Mouse (Mus musculus) limb, embryonic 15.5 days (tissue): Measurements from ENCODE around the gene Lck. TPM values are rescaled to one million over a fixed set of nuclear protein-coding genes. Genes with fewer than 3 reads are reported as not detected.
A peak's percentile ranks its signal among the peaks of the same experiment; 100 is the strongest.

Experiments
- ATAC-seq: fragments of 200-750 bp; cut with Nextera tagmentation; 2 replicates; pipeline ENCODE4 v1.8.0; 2017; ENCODE audit warnings: low read depth, moderate TSS enrichment; ENCODE audit not compliant: insufficient number of reproducible peaks, low FRiP score, low TSS enrichment
- H3K27ac ChIP-seq: fragments of 300-500 bp; sonication (generic); 2 replicates; pipeline ENCODE4 v1.5.1; 2015; ENCODE audit warnings: moderate library complexity, mild to moderate bottlenecking, inconsistent platforms
- H3K27me3 ChIP-seq: fragments of 300-500 bp; sonication (generic); 2 replicates; pipeline ENCODE4 v1.6.1; 2015; ENCODE audit warnings: inconsistent platforms
- H3K36me3 ChIP-seq: fragments of 300-500 bp; sonication (generic); 2 replicates; pipeline ENCODE4 v1.6.1; 2015; ENCODE audit warnings: inconsistent platforms
- H3K4me1 ChIP-seq: fragments of 300-500 bp; sonication (generic); 2 replicates; pipeline ENCODE4 v1.6.1; 2015; ENCODE audit warnings: inconsistent platforms
- H3K4me2 ChIP-seq: fragments of 300-500 bp; sonication (generic); 2 replicates; pipeline ENCODE4 v1.6.1; 2015; ENCODE audit warnings: mild to moderate bottlenecking, inconsistent platforms
- H3K4me3 ChIP-seq: fragments of 300-500 bp; sonication (generic); 2 replicates; pipeline ENCODE4 v1.5.1; 2015; ENCODE audit warnings: mild to moderate bottlenecking, inconsistent platforms
- H3K9ac ChIP-seq: fragments of 300-500 bp; sonication (generic); 2 replicates; pipeline ENCODE4 v1.6.1; 2015; ENCODE audit warnings: inconsistent platforms
- H3K9me3 ChIP-seq: fragments of 300-500 bp; sonication (generic); 2 replicates; pipeline ENCODE4 v1.6.1; 2016; ENCODE audit warnings: inconsistent platforms
- WGBS: fragments of 180-500 bp; shearing (Covaris S2); methylation state at CpG from one replicate; pipeline ENCODE4 v1.1.7; 2015; 5-methylcytosine and 5-hydroxymethylcytosine counted together
- polyA plus RNA-seq: library from polyadenylated mRNA; unstranded; fragments of >200 nt; fragmentation: Nextera tagmentation; extraction: Ambion mirVana; gene quantifications from 2 replicates; pipeline ENCODE4 v1.2.1, GENCODE M21; 2015

The Lck gene
- polyA plus RNA-seq, 1 experiment from 2014 or later: 5.8 TPM

DNA sequence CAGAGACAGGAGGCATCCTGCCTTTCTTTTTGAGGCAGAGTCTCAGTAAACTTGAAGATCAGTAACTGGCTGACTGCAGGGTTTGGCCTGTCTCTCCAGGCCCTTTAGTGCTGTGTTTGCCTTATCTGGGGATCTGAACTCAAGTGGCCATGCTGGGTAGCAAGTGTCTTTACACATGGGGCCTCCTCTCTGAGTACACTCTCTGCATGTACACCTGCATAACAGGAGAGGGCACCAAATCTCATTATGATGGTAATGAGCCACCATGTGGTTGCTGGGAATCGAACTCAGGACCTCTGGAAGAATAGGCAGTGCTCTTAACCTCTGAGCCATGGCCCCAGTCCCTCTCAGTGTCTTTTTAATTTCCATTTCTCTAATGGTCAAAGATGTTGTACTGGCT is 8.8 kb upstream of the Lck start:
- Histone ChIP-seq H3K27me3 (no peaks in the 10 kb centered on the region), H3K9me3 (no peaks in the 10 kb centered on the region), H3K36me3 (no peaks in the 10 kb centered on the region), H3K4me1 (peaks cover 8% of the 10 kb centered on the region; the same call in 1 of the 2 replicates), H3K27ac (no peak overlapping the region), H3K4me2 (no peak overlapping the region), H3K9ac (no peak overlapping the region), H3K4me3 (no peak overlapping the region)
- ATAC-seq: no peak
- 83% methylated on average over 1 of the region's 1 CpGs for WGBS

- WGBS: 56% methylated on average over 7 of the region's 7 CpGs
- Histone ChIP-seq H3K27me3 (no peaks in the 10 kb centered on the region), H3K4me1 (peaks cover 11% of the 10 kb centered on the region), H3K36me3 (no peaks in the 10 kb centered on the region), H3K27ac (no peak overlapping the region), H3K9me3 (no peaks in the 10 kb centered on the region), H3K9ac (no peak overlapping the region), H3K4me3 (no peak overlapping the region), H3K4me2 (no peak overlapping the region)
- no peak for ATAC-seq
These were observed 6.9 kb upstream of the Lck start for GRCm38 (mm10) chr4:129580347-129580746.

DNA sequence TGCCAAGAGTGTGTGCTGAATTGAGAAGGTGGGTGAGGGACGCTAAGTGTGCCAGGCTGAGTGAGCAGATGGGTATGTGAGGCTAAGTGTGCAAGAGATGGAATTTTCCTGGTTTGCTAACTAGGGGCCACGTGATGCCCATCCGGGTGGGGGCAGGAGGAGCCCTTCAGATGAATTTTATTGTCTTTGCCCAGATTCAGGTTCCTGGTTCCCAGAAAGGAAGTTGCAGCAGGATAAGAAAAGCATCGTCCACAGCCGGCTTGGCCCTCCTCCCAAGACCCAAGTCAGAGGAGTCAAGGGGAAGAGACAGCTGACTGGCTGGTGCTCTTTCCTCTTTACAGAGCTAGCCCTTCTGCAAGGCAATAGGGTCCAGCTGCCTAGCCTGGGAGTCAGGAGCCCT is 5.0 kb upstream of the Lck start, which contains the start of gene Fam167b:
TSS of gene Fam167b (minus strand) at position 84 of the 400 bp plus-strand sequence.
- peaks cover 10% of the 10 kb centered on the region for H3K4me1 ChIP-seq
- peak within 1 kb of the TSS; percentile 11; the same call in 1 of the 2 replicates for H3K27ac ChIP-seq

DNA sequence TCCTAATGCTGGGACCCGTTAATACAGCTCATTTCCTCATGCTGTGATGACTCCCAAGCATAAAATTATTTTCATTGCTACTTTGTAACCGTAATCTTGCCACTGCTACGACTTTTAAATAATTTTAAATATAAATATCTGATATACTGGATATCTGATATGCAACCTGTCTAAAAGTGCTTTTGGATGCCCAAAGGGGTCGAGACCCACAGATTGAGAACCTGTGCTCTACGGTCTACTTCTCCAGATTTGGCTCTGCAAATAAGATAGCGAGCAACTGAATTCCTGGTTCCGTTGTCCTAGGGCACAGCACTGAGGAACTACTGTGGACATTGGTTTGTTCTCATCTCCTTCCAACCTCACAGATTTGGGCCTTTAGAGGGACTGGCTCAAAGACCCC is 4.2 kb upstream of the Lck start:
- no peak for ATAC-seq
- WGBS: 75% methylated on average over 7 of the region's 7 CpGs
- Histone ChIP-seq H3K4me2 (no peak overlapping the region), H3K36me3 (no peaks in the 10 kb centered on the region), H3K9ac (no peak overlapping the region), H3K27me3 (no peaks in the 10 kb centered on the region), H3K9me3 (no peaks in the 10 kb centered on the region), H3K4me3 (no peak overlapping the region), H3K27ac (no peak overlapping the region; the same call in 1 of the 2 replicates), H3K4me1 (peaks cover 10% of the 10 kb centered on the region)

More for the DNA sequence above, 5.0 kb upstream of the Lck start, which contains the start of gene Fam167b:
- WGBS: 78% methylated on average over 5 of the region's 5 CpGs
- no peaks in the 10 kb centered on the region for H3K36me3 ChIP-seq
- H3K4me2 ChIP-seq: no peak within 1 kb of the TSS
- no peak within 1 kb of the TSS for H3K9ac ChIP-seq
- H3K27me3 ChIP-seq: no peaks in the 10 kb centered on the region
- H3K4me3 ChIP-seq: no peak within 1 kb of the TSS
- no peaks in the 10 kb centered on the region for H3K9me3 ChIP-seq
- no peak for ATAC-seq

GRCm38 (mm10) chr4:129576863-129577491 is 3.5 kb upstream of the Lck start:
- Histone ChIP-seq H3K4me3 (no peak overlapping the region), H3K4me1 (peaks cover 10% of the 10 kb centered on the region), H3K27me3 (no peaks in the 10 kb centered on the region), H3K9me3 (no peaks in the 10 kb centered on the region), H3K4me2 (no peak overlapping the region), H3K9ac (no peak overlapping the region), H3K36me3 (no peaks in the 10 kb centered on the region), H3K27ac (no peak overlapping the region)
- 32% methylated on average over 21 of the region's 21 CpGs for WGBS
- no peak for ATAC-seq

DNA sequence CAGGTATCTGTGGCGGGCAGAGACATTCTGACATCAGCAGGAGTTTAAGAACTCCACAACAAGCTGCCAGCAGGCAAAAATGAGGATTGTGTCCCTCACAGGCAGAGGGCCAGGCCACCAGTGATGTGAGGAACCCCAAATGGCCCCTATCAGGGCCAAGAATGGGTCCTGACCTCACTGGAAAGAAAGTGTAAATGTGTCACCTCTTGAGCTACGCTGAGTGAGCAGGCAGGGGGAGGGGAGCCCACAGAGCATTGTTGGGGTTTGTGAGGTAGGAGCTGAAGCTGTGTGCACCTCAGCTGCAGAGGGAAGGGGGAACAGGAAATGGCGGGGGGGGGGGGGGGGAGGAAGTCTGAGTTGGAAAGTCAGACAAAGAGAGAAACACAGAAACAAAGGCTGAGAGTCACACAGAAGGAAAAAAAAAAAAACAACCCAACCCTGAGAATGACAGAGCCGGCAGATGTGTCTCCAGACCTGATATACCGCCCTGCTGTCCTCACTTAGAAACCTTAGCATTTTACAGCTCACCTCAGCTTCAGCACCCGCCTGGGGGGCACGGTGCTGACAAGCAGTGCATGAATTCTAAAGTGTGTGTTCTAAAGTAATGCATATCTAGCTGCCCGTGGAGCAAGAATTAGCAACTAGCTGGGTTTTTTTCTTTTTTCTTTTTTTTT is 1.9 kb upstream of the Lck start:
- Histone ChIP-seq H3K4me3 (no peak overlapping the region), H3K36me3 (no peaks in the 10 kb centered on the region), H3K4me2 (no peak overlapping the region), H3K9ac (no peak overlapping the region), H3K27me3 (no peaks in the 10 kb centered on the region), H3K9me3 (no peaks in the 10 kb centered on the region), H3K27ac (no peak overlapping the region; the same call in 1 of the 2 replicates), H3K4me1 (peaks cover 10% of the 10 kb centered on the region)
- WGBS: 31% methylated on average over 7 of the region's 8 CpGs
- ATAC-seq: no peak

DNA sequence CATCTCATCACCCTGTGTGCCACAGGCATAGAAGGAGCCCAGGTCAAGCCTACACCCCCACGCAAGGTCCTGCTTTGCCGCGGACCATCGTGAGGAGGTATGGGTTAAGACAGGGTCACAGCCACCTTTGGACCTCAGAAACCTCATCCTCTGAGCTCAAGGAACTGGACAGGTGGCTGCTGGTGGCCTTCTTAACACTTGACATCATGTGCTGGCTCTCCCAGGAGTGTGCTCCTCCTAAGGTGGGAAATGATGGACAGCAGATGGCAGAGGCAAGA is 409 bp downstream of the Lck start:
- H3K4me3 ChIP-seq: no peak overlapping the region
- WGBS: 93% methylated on average over 4 of the region's 4 CpGs
- no peak for ATAC-seq
- peaks cover 10% of the 10 kb centered on the region for H3K4me1 ChIP-seq
- no peaks in the 10 kb centered on the region for H3K27me3 ChIP-seq
- no peak overlapping the region for H3K27ac ChIP-seq
- H3K9ac ChIP-seq: no peak overlapping the region
- no peaks in the 10 kb centered on the region for H3K9me3 ChIP-seq
- no peak overlapping the region for H3K4me2 ChIP-seq
- H3K36me3 ChIP-seq: no peaks in the 10 kb centered on the region

GRCm38 (mm10) chr4:129572236-129573092 is 977 bp downstream of the Lck start:
- Histone ChIP-seq H3K9ac (no peak overlapping the region), H3K4me1 (peaks cover 10% of the 10 kb centered on the region), H3K4me3 (no peak overlapping the region), H3K9me3 (no peaks in the 10 kb centered on the region), H3K27me3 (no peaks in the 10 kb centered on the region), H3K4me2 (no peak overlapping the region), H3K36me3 (no peaks in the 10 kb centered on the region), H3K27ac (no peak overlapping the region)
- no peak for ATAC-seq
- 81% methylated on average over 13 of the region's 13 CpGs for WGBS

- H3K36me3 ChIP-seq: no peaks in the 10 kb centered on the region
- no peak overlapping the region for H3K4me2 ChIP-seq
- ATAC-seq: no peak
- WGBS: 69% methylated on average over 8 of the region's 8 CpGs
- 0 out of 2 replicates have a peak, but pooled peaks cover 6% of the 10 kb centered on the region for H3K4me1 ChIP-seq
- no peaks in the 10 kb centered on the region for H3K9me3 ChIP-seq
- no peaks in the 10 kb centered on the region for H3K27me3 ChIP-seq
- no peak overlapping the region for H3K4me3 ChIP-seq
- no peak overlapping the region for H3K27ac ChIP-seq
- H3K9ac ChIP-seq: no peak overlapping the region
These were observed 1.8 kb downstream of the Lck start for GRCm38 (mm10) chr4:129571551-129572084.

GRCm38 (mm10) chr4:129570028-129570427 is 3.4 kb downstream of the Lck start:
- 0 out of 2 replicates have a peak, but pooled peaks cover under 1% of the 10 kb centered on the region for H3K4me1 ChIP-seq
- no peaks in the 10 kb centered on the region for H3K27me3 ChIP-seq
- no peak for ATAC-seq
- no peaks in the 10 kb centered on the region for H3K9me3 ChIP-seq
- H3K9ac ChIP-seq: no peak overlapping the region
- H3K36me3 ChIP-seq: no peaks in the 10 kb centered on the region
- no peak overlapping the region for H3K4me3 ChIP-seq
- no peak overlapping the region for H3K27ac ChIP-seq
- no peak overlapping the region for H3K4me2 ChIP-seq
- 83% methylated on average over 6 of the region's 6 CpGs for WGBS

DNA sequence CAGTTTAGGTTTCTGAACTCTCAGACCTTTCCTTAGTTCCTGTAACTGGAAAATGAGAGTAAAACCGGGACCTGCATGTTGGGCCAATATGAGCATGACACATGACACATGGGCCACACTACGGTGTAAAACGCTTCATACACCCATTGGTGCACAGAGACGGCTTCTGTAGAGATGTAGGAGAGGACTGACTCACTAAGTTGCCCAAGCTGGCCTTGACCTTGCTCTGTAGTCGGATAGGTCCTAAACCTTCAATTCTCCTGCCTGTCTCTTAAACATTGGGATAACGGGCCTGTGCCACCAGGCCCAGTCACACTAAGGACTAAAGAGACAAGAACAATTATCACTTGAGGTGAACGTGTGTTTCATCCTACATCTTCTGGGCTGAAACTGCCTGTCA is 5.1 kb downstream of the Lck start:
- H3K27ac ChIP-seq: no peak overlapping the region
- WGBS: 90% methylated on average over 7 of the region's 7 CpGs
- H3K36me3 ChIP-seq: no peaks in the 10 kb centered on the region
- no peak overlapping the region for H3K4me3 ChIP-seq
- no peak overlapping the region for H3K4me2 ChIP-seq
- H3K4me1 ChIP-seq: no peaks in the 10 kb centered on the region
- no peaks in the 10 kb centered on the region for H3K27me3 ChIP-seq
- no peak for ATAC-seq
- H3K9ac ChIP-seq: no peak overlapping the region
- no peaks in the 10 kb centered on the region for H3K9me3 ChIP-seq

GRCm38 (mm10) chr4:129565139-129565538 is 8.3 kb downstream of the Lck start:
- Histone ChIP-seq H3K4me1 (no peaks in the 10 kb centered on the region), H3K4me3 (no peak overlapping the region), H3K4me2 (no peak overlapping the region), H3K27ac (no peak overlapping the region), H3K36me3 (no peaks in the 10 kb centered on the region), H3K27me3 (no peaks in the 10 kb centered on the region), H3K9me3 (no peaks in the 10 kb centered on the region), H3K9ac (no peak overlapping the region)
- 79% methylated on average over 6 of the region's 6 CpGs for WGBS
- no peak for ATAC-seq
